8 mouse cellular contexts compared by ENCODE assay signal in genomic region chr11:106391546-106392188, GRCm38 (mm10). TPM values are rescaled to one million over a fixed set of nuclear protein-coding genes. Genes with fewer than 3 reads are reported as not detected.
A peak's percentile ranks its signal among the peaks of the same experiment; 100 is the strongest.
DNase-seq lines count a peak whose midpoint lies in the region; ATAC-seq and TF ChIP-seq lines count a peak whose summit lies in the region.

No protein-coding gene starts in this region.

- peak; percentile 95 for TF ChIP-seq EP300 in heart, adult 2 months (IDR thresholded peaks at IDR 0.05; ENCODE audit: insufficient read depth, low read depth, low read length)

- no peak overlapping the region for H3K9ac ChIP-seq in heart, adult 2 months (ENCODE audit: low read depth, low read length)
- no peak overlapping the region for H3K9ac ChIP-seq in kidney, embryonic 15.5 days
- no peak overlapping the region for H3K9ac ChIP-seq in limb, embryonic 15.5 days

- WGBS in heart, adult 2 months = 25% methylated on average over 6 of the region's 6 CpGs
- WGBS in kidney, embryonic 15.5 days = 32% methylated on average over 6 of the region's 6 CpGs
- WGBS in limb, embryonic 15.5 days = 32% methylated on average over 6 of the region's 6 CpGs

- TF ChIP-seq POLR2A in heart, adult 2 months (IDR thresholded peaks at IDR 0.05; ENCODE audit: insufficient read depth, low read depth, low read length) = no peak

- no peak overlapping the region for H3K4me2 ChIP-seq in kidney, embryonic 15.5 days
- H3K4me2 ChIP-seq in limb, embryonic 15.5 days = no peak overlapping the region

- TF ChIP-seq CTCF in heart, adult 2 months (IDR thresholded peaks at IDR 0.05) = no peak; the same call in 1 of the 2 replicates

- DNase-seq in B cell, adult 2 months = peak; percentile 81 to 84
- peak; percentile 78 for DNase-seq in adrenal gland, postnatal 10 days
- DNase-seq in embryo, embryonic 9.5 days (ENCODE audit: extremely low spot score) = peak; percentile 72
- DNase-seq in heart, adult 2 months = peak; percentile 70 to 72
- peak; percentile 70 to 75 for DNase-seq in spleen, postnatal 36 days (ENCODE audit: low spot score in 2 of 2)

- H3K4me1 ChIP-seq in heart, adult 2 months (ENCODE audit: control insufficient read depth, insufficient read depth, low read length) = peaks cover 18% of the 10 kb centered on the region
- H3K4me1 ChIP-seq in kidney, embryonic 15.5 days = peaks cover 33% of the 10 kb centered on the region
- H3K4me1 ChIP-seq in limb, embryonic 15.5 days = peaks cover 8% of the 10 kb centered on the region

- peak overlapping the region; percentile 66; the same call in 1 of the 2 replicates for H3K27ac ChIP-seq in heart, adult 2 months
- H3K27ac ChIP-seq in kidney, embryonic 15.5 days = 0 out of 2 replicates have a peak overlapping the region, but pooled peaks have one; percentile 3
- no peak overlapping the region for H3K27ac ChIP-seq in limb, embryonic 15.5 days

- H3K36me3 ChIP-seq in heart, adult 2 months (ENCODE audit: control insufficient read depth, insufficient read depth, low read length) = peaks cover 6% of the 10 kb centered on the region
- no peaks in the 10 kb centered on the region for H3K36me3 ChIP-seq in kidney, embryonic 15.5 days
- 0 out of 2 replicates have a peak, but pooled peaks cover 6% of the 10 kb centered on the region for H3K36me3 ChIP-seq in limb, embryonic 15.5 days

- no peaks in the 10 kb centered on the region for H3K79me2 ChIP-seq in heart, adult 2 months (replicated peaks; ENCODE audit: control insufficient read depth, insufficient read depth, low read length)

- intact Hi-C loops in heart, adult 2 months (cut with DNase I) = loop anchor here (1.0 to 2.0 kb wide), 3 partner anchors 9 to 89 kb away; no protein-coding TSS in a partner anchor

- no peaks in the 10 kb centered on the region for H3K9me3 ChIP-seq in kidney, embryonic 15.5 days (replicated peaks)
- no peaks in the 10 kb centered on the region for H3K9me3 ChIP-seq in limb, embryonic 15.5 days

- H3K27me3 ChIP-seq in heart, adult 2 months (ENCODE audit: control insufficient read depth, insufficient read depth, low read length) = no peaks in the 10 kb centered on the region
- no peaks in the 10 kb centered on the region for H3K27me3 ChIP-seq in kidney, embryonic 15.5 days
- no peaks in the 10 kb centered on the region for H3K27me3 ChIP-seq in limb, embryonic 15.5 days

- 0 out of 2 replicates have a peak, but pooled peaks have one; percentile 47 for ATAC-seq in kidney, embryonic 15.5 days (replicated peaks; ENCODE audit: low FRiP score)
- 0 out of 2 replicates have a peak, but pooled peaks have one; percentile 56 for ATAC-seq in limb, embryonic 15.5 days (ENCODE audit: insufficient number of reproducible peaks, low FRiP score, low TSS enrichment, low read depth)
- peak; percentile 66 for ATAC-seq in monocyte, adult 5-6 weeks (replicated peaks; ENCODE audit: insufficient number of reproducible peaks, low FRiP score, low TSS enrichment, poor library complexity, severe bottlenecking)

- no peak overlapping the region for H3K4me3 ChIP-seq in heart, adult 2 months
- H3K4me3 ChIP-seq in kidney, embryonic 15.5 days (replicated peaks) = no peak overlapping the region
- H3K4me3 ChIP-seq in limb, embryonic 15.5 days = no peak overlapping the region

RNA-seq across cellular contexts. Expression of gene Icam2, which starts 3.8 kb away (rescaled TPM):
- 10 to 100 TPM; 28.0 to 31.9 TPM for total RNA-seq in adrenal gland, postnatal 10 days (2021)
- 10 to 100 TPM; 22.0 to 22.4 TPM for total RNA-seq in heart, adult 2 months (2021)
- 46.8 and 60.4 TPM in 2 replicates for polyA plus RNA-seq in heart, adult 2 months (2012; rRNA removed)
- 68.9 and 75.5 TPM in 2 replicates for polyA plus RNA-seq in kidney, embryonic 15.5 days (2015; fragmentation: Nextera tagmentation; extraction: Ambion mirVana)
- 39.1 and 46.1 TPM in 2 replicates for polyA plus RNA-seq in limb, embryonic 15.5 days (2015; fragmentation: Nextera tagmentation; extraction: Ambion mirVana)
- total RNA-seq in monocyte, adult 5-6 weeks (2017) = 32.3 to 70.2 TPM (median 56.4 TPM) in 3 replicates

RNA-seq across cellular contexts. Expression of gene Prr29, which starts 26.4 kb away (rescaled TPM):
- total RNA-seq in adrenal gland, postnatal 10 days (2021) = 1 to 10 TPM in 1 of 2 experiments, not detected in 1; 1.2 TPM
- under 1 TPM; 0.37 to 0.48 TPM for total RNA-seq in heart, adult 2 months (2021)
- polyA plus RNA-seq in heart, adult 2 months (2012; rRNA removed) = 7.9 and 10.4 TPM in 2 replicates
- 0.23 and 0.60 TPM in 2 replicates for polyA plus RNA-seq in kidney, embryonic 15.5 days (2015; fragmentation: Nextera tagmentation; extraction: Ambion mirVana)
- polyA plus RNA-seq in limb, embryonic 15.5 days (2015; fragmentation: Nextera tagmentation; extraction: Ambion mirVana) = 0.38 and 0.70 TPM in 2 replicates
- not detected in 3 replicates for total RNA-seq in monocyte, adult 5-6 weeks (2017)

RNA-seq across cellular contexts. Expression of gene Scn4a, which starts 38.6 kb away (rescaled TPM):
- 10 to 100 TPM in 1 of 2 experiments, 1 to 10 TPM in 1; 2.0 to 13.3 TPM for total RNA-seq in adrenal gland, postnatal 10 days (2021)
- 10 to 100 TPM; 22.1 to 22.8 TPM for total RNA-seq in heart, adult 2 months (2021)
- polyA plus RNA-seq in heart, adult 2 months (2012; rRNA removed) = 11.9 and 20.7 TPM in 2 replicates
- 0.42 and 0.75 TPM in 2 replicates for polyA plus RNA-seq in kidney, embryonic 15.5 days (2015; fragmentation: Nextera tagmentation; extraction: Ambion mirVana)
- polyA plus RNA-seq in limb, embryonic 15.5 days (2015; fragmentation: Nextera tagmentation; extraction: Ambion mirVana) = 0.46 and 1.8 TPM in 2 replicates
- total RNA-seq in monocyte, adult 5-6 weeks (2017) = 0.11 to 0.38 TPM (median 0.29 TPM) in 3 replicates
